Mouse (Mus musculus) midbrain, embryonic 13.5 days (tissue): Measurements from ENCODE around the gene Cebpb. TPM values are rescaled to one million over a fixed set of nuclear protein-coding genes. Genes with fewer than 3 reads are reported as not detected.

Experiments used
- ATAC-seq: fragments of 200-750 bp; cut with Nextera tagmentation; 2 replicates; pipeline ENCODE4 v1.8.0; 2017; ENCODE audit warnings: mild to moderate bottlenecking, moderate TSS enrichment, moderate library complexity
- H3K27ac ChIP-seq: fragments of 300-500 bp; sonication (generic); 2 replicates; pipeline ENCODE4 v1.5.1; 2015; ENCODE audit warnings: inconsistent platforms, mild to moderate bottlenecking, moderate library complexity
- H3K27me3 ChIP-seq: fragments of 300-500 bp; sonication (generic); 2 replicates; pipeline ENCODE4 v1.6.1; 2015; ENCODE audit warnings: mild to moderate bottlenecking, inconsistent platforms
- H3K36me3 ChIP-seq: fragments of 300-500 bp; sonication (generic); 2 replicates; pipeline ENCODE4 v1.6.1; 2015; ENCODE audit warnings: mild to moderate bottlenecking, inconsistent platforms
- H3K4me1 ChIP-seq: fragments of 300-500 bp; sonication (generic); replicated peaks from 2 replicates; pipeline ENCODE4 v1.6.1; 2015; ENCODE audit warnings: inconsistent platforms
- H3K4me2 ChIP-seq: fragments of 300-500 bp; sonication (generic); replicated peaks from 2 replicates; pipeline ENCODE4 v1.6.1; 2015; ENCODE audit warnings: moderate library complexity, mild to moderate bottlenecking, inconsistent platforms
- H3K4me3 ChIP-seq: fragments of 300-500 bp; sonication (generic); replicated peaks from 2 replicates; pipeline ENCODE4 v1.5.1; 2015; ENCODE audit warnings: mild to moderate bottlenecking, inconsistent platforms
- H3K9ac ChIP-seq: fragments of 300-500 bp; sonication (generic); replicated peaks from 2 replicates; pipeline ENCODE4 v1.6.1; 2015; ENCODE audit warnings: mild to moderate bottlenecking, inconsistent platforms
- H3K9me3 ChIP-seq: fragments of 300-500 bp; sonication (generic); 2 replicates; pipeline ENCODE4 v1.6.1; 2016; ENCODE audit warnings: mild to moderate bottlenecking, inconsistent platforms
- WGBS: fragments of 180-500 bp; shearing (Covaris S2); methylation state at CpG from one replicate; pipeline ENCODE4 v1.1.7; 2015; 5-methylcytosine and 5-hydroxymethylcytosine counted together
- polyA plus RNA-seq: library from polyadenylated mRNA; unstranded; fragments of >200 nt; fragmentation: Nextera tagmentation; extraction: Ambion mirVana; gene quantifications from 2 replicates; pipeline ENCODE4 v1.2.1, GENCODE M21; 2015

Gene Cebpb
- polyA plus RNA-seq, 1 experiment from 2014 or later, result 0.20 TPM

DNA sequence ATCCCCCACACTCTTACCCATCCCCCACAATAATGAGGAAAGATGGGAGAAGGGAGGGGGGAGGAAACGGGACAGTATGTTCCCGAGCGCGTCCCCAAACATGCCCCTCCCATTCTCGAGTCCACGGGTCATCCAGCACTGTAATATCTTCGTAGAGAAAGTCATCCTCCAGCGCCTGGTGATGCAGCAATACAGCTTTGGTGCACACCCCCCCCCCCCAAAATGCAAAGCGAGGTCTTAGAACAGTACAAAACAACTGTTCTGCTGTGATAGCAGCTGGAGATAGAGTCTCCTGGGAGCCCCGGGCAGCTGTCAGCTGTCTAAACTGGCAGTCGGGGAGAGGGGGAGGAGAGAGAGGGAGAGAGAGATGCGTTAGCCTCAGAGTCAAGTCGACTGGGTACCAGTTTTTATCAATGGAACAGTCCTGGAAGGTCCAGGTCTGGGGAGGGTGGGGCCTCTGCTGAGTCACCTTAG lies 16.5 kb upstream of the Cebpb start:
- no peaks in the 10 kb centered on the region for H3K36me3 ChIP-seq
- H3K9ac ChIP-seq, result no peak overlapping the region
- H3K9me3 ChIP-seq, result no peaks in the 10 kb centered on the region
- H3K4me1 ChIP-seq, result peaks cover 9% of the 10 kb centered on the region
- H3K4me2 ChIP-seq, result 0 out of 2 replicates have a peak overlapping the region, but pooled peaks have one; percentile 19
- H3K27me3 ChIP-seq, result no peaks in the 10 kb centered on the region
- H3K4me3 ChIP-seq, result no peak overlapping the region; the same call in 1 of the 2 replicates
- H3K27ac ChIP-seq, result no peak overlapping the region
- WGBS, result 31% methylated on average over 13 of the region's 13 CpGs
- peak; percentile 60; the same call in 1 of the 2 replicates for ATAC-seq

DNA sequence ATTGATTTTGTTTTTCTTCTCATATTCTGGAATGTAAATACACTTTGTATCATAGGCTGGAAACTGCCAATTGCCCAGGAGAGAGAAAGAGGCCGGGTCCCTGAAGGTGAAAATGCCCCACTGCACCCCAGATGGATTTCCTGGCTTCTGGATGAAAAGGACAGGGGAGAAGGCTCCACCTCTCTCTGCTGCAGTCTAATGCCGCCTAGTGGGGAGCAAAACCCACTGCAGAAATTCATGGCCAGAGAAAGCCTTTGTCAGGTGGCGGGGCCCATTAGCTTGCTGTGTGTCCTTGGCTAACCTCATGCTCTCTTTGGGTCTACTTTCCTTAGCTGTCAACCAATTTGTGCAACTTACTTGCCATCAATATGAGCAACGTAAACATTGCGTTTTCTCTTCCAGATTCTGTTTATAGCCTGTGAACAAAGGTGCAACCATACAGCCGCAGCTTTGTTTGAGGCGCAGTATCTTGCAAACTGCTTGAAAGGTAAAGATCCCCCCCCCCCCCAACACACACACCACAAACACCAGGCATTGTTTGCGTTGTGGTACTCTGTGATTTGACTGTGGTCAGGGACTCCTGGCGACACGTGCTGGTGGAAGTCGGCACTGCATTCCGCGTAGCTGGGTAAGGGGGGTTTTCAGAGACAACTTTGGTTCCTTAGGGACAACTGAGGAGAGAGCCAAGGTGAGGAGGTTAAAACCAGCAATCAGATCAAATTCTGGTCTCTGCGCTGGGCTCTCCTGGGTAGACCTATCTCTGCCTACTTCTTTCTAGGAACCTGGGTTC lies 13.4 kb upstream of the Cebpb start:
- ATAC-seq, result no peak
- no peaks in the 10 kb centered on the region for H3K36me3 ChIP-seq
- no peak overlapping the region for H3K9ac ChIP-seq
- 42% methylated on average over 14 of the region's 14 CpGs for WGBS
- H3K4me1 ChIP-seq, result peaks cover 9% of the 10 kb centered on the region
- no peaks in the 10 kb centered on the region for H3K9me3 ChIP-seq
- no peaks in the 10 kb centered on the region for H3K27me3 ChIP-seq
- no peak overlapping the region for H3K4me2 ChIP-seq
- H3K27ac ChIP-seq, result no peak overlapping the region
- H3K4me3 ChIP-seq, result no peak overlapping the region

DNA sequence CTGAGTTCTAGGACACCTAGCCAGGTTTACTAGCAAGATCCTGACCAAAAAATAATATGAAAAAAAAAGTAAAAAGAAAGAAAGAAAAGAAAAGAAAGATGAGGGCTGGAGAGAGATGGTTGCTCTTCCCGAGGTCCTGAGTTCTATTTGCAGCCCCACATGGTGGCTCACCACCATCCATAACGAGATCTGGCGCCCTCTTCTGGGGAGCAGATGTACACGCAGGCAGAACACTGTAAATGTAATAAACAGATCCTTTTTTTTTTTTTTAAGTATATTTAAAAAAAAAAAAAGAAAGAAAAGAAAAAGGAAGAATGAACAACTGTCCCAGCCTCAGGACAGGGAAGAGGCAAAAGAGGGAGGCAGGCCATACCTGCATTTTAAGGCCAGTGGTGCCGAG lies 10.1 kb upstream of the Cebpb start:
- no peaks in the 10 kb centered on the region for H3K36me3 ChIP-seq
- no peak overlapping the region for H3K4me3 ChIP-seq
- no peak for ATAC-seq
- H3K27me3 ChIP-seq, result no peaks in the 10 kb centered on the region; the same call in 1 of the 2 replicates
- H3K27ac ChIP-seq, result no peak overlapping the region
- WGBS, result 48% methylated on average over 5 of the region's 5 CpGs
- H3K4me2 ChIP-seq, result no peak overlapping the region
- H3K9ac ChIP-seq, result no peak overlapping the region
- H3K4me1 ChIP-seq, result no peaks in the 10 kb centered on the region
- no peaks in the 10 kb centered on the region for H3K9me3 ChIP-seq

DNA sequence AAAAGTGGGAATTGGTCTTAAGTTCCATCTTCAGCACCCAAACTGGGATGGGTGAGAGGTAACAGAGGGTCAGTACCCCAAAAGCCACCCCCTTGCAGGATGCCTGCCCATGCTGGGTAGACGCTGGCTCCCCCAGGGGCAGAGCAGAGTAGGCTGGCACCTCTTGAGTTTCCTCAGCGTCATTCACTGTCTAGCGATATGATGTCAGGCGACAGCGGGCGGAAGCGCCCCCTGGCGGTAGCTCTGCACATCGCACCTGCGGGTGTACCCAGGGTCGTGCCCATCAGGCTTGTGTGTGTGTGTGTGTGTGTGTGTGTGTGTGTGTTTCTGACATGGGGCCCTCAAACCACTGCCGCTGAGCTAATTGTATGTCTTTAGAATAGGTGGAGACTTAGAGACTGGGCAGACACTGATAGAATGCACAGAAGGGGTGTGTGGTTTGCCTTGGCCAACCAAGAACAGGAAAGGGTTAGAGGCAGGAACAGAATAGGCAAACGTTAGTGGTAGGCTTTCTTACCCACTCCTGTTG lies 8.7 kb upstream of the Cebpb start:
- H3K27ac ChIP-seq, result no peak overlapping the region
- ATAC-seq, result peak; percentile 83
- H3K4me3 ChIP-seq, result no peak overlapping the region
- H3K4me1 ChIP-seq, result no peaks in the 10 kb centered on the region
- H3K9ac ChIP-seq, result no peak overlapping the region
- no peaks in the 10 kb centered on the region; the same call in 1 of the 2 replicates for H3K27me3 ChIP-seq
- 3% methylated on average over 13 of the region's 13 CpGs for WGBS
- no peaks in the 10 kb centered on the region for H3K36me3 ChIP-seq
- no peaks in the 10 kb centered on the region for H3K9me3 ChIP-seq
- no peak overlapping the region for H3K4me2 ChIP-seq

DNA sequence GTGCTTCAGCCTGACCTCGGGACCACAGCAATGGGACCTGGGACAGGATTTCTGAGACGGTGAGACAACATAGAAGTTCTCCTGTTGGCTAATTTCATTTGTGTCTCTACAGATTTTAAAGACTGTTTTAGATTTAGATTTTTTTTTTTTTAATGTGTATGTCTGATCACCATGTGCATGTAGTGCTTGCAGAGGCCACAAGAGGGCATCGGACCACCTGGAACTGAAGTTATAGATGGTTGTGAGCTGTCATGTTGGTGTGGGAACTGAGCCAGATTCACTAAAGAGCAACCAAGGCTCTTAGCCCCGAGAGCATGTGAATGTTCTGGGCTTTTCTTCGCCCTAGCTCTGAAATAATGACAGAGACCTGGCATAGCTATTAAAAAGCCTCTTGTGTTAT lies 8.1 kb upstream of the Cebpb start:
- H3K36me3 ChIP-seq, result no peaks in the 10 kb centered on the region
- H3K27ac ChIP-seq, result no peak overlapping the region
- H3K4me3 ChIP-seq, result no peak overlapping the region
- H3K27me3 ChIP-seq, result peaks cover 3% of the 10 kb centered on the region
- H3K4me2 ChIP-seq, result no peak overlapping the region
- no peak overlapping the region for H3K9ac ChIP-seq
- WGBS, result 57% methylated on average over 5 of the region's 5 CpGs
- ATAC-seq, result no peak
- H3K9me3 ChIP-seq, result no peaks in the 10 kb centered on the region
- H3K4me1 ChIP-seq, result no peaks in the 10 kb centered on the region

DNA sequence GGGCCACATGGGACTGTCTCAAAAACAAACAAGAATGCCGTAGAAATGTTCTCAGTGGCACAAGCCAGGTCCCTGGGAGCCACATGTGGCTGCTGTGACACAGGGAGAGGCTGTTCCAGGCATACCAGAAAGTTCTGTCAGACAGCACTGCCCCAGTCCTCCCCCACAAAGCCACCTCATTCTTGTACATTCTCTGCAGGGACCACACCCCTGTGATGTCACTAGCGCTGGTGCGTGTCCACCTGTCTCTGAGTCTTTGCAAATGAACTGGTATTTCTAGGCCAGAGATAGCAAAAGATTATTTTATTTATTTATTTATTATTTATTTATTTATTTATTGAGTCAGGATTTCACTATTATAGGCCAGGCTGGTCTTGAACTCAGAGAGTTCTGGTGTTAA lies 5.0 kb upstream of the Cebpb start:
- H3K4me2 ChIP-seq, result no peak overlapping the region
- no peak for ATAC-seq
- H3K9me3 ChIP-seq, result no peaks in the 10 kb centered on the region
- no peak overlapping the region for H3K4me3 ChIP-seq
- no peaks in the 10 kb centered on the region for H3K36me3 ChIP-seq
- peaks cover 32% of the 10 kb centered on the region for H3K27me3 ChIP-seq
- no peaks in the 10 kb centered on the region; the same call in 1 of the 2 replicates for H3K4me1 ChIP-seq
- no peak overlapping the region for H3K27ac ChIP-seq
- 77% methylated on average over 3 of the region's 3 CpGs for WGBS
- no peak overlapping the region for H3K9ac ChIP-seq

DNA sequence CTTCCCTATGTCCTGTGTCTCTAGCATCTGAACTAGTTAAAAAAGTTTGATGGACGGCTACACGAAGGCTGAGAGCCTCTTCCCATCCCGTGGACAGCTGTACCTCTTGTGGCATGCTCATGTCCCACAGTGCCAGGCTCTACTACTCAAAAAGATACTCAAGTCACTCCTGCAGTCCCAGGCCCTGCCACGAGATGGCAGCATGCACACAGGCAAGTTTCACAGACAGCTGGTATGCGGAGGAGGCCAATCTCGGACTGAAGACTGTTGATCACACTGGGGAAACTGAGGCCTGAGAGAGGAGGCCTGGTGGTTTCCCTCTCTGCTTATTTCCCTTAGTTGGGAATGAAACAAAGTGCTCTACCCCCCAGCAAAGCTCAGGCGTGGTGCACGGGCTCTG lies 3.6 kb upstream of the Cebpb start:
- Histone ChIP-seq H3K27me3 (peaks cover 46% of the 10 kb centered on the region), H3K9me3 (no peaks in the 10 kb centered on the region), H3K36me3 (no peaks in the 10 kb centered on the region), H3K27ac (no peak overlapping the region), H3K9ac (no peak overlapping the region), H3K4me2 (no peak overlapping the region), H3K4me3 (no peak overlapping the region), H3K4me1 (peaks cover 11% of the 10 kb centered on the region)
- WGBS, result 6% methylated on average over 8 of the region's 8 CpGs
- ATAC-seq, result peak; percentile 28

DNA sequence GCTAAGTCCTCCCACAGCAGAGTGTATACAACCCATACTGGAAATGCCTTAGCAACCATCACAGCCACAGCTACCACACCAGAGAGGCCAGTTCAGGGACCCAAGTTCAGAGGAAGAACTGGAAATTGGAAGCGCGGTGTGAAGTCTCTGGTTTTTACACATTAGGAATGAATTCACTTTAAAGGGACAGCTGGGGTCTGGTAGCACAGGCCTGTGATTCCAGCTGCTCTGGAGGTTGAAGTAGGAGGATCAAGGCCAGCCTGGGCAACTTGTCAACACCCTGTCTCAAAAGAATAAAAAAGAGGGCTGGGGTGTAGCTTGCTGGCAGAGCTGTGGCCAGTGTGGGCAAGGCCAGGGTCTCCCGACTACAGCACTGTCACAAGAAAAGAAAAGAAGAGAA lies 2.9 kb upstream of the Cebpb start:
- H3K27ac ChIP-seq, result no peak overlapping the region
- no peak overlapping the region for H3K9ac ChIP-seq
- ATAC-seq, result no peak
- peaks cover 52% of the 10 kb centered on the region for H3K27me3 ChIP-seq
- H3K4me1 ChIP-seq, result peaks cover 11% of the 10 kb centered on the region
- 92% methylated on average over 3 of the region's 3 CpGs for WGBS
- no peaks in the 10 kb centered on the region for H3K36me3 ChIP-seq
- no peaks in the 10 kb centered on the region for H3K9me3 ChIP-seq
- H3K4me3 ChIP-seq, result no peak overlapping the region
- no peak overlapping the region for H3K4me2 ChIP-seq

DNA sequence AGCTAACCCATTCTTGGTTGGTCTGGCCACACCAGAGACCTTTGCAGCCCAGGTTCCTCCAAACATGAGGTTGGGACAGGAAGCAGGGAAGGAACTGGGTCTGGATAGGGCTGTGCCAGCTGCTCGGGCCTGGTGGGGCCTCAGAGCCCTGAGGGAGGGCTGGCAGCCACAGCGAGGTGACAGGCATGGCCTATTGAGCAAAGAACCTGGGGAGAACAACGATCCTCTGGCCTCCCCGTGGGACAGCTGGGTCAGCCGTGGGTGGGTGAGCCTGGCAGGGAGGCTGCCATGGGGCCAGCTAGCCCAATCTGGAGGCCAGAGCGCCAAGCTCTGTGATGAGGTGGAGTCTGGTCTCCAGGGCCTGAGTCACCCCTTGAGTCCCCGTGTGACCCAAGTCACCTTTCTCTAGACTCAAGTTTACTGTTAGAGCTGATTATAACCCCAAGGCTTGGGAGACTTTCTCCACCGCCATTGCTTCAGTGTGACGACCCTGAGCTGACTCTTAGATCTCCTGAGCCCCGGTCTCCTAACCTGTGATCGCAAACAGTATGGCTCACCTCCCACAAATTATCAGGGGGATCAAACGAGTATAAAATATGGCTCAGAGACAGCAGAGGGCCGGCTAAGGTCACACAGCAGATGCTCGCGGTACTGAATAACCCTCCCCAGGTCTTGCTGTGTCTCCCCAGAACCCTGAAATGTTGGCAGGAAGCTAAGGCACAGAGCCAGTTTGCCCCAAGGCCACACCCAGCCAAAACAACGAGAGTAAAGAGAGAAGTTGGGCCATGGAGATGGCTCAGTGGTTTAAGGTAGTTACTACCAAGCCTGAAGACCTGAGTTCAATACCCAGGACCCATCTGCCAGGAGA lies 2.1 kb upstream of the Cebpb start:
- H3K27ac ChIP-seq, result no peak overlapping the region
- ATAC-seq, result no peak
- peaks cover 60% of the 10 kb centered on the region for H3K27me3 ChIP-seq
- peaks cover 11% of the 10 kb centered on the region for H3K4me1 ChIP-seq
- 84% methylated on average over 16 of the region's 16 CpGs for WGBS
- H3K9me3 ChIP-seq, result no peaks in the 10 kb centered on the region
- no peak overlapping the region for H3K9ac ChIP-seq
- no peaks in the 10 kb centered on the region for H3K36me3 ChIP-seq
- H3K4me3 ChIP-seq, result no peak overlapping the region
- H3K4me2 ChIP-seq, result no peak overlapping the region

DNA sequence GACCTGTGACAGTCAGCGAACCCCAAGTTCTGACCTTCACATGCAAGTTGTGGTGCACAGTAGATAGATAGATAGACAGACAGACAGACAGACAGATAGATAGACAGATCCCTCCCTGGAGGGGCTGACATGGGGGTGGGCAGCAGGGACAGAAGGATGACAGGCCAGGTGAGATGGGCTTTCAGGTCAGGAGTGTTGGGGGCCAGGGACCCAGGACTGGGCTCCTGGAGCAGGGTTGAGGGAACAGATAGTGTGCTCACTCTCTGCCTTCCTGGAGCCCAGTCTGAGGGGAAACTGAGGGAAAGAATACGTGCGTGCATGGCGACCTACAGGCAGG lies 1.5 kb upstream of the Cebpb start:
- Histone ChIP-seq H3K36me3 (no peaks in the 10 kb centered on the region), H3K9me3 (no peaks in the 10 kb centered on the region), H3K4me1 (peaks cover 11% of the 10 kb centered on the region), H3K27ac (no peak overlapping the region), H3K9ac (no peak overlapping the region), H3K27me3 (peaks cover 66% of the 10 kb centered on the region), H3K4me2 (no peak overlapping the region), H3K4me3 (no peak overlapping the region)
- 82% methylated on average over 4 of the region's 4 CpGs for WGBS
- ATAC-seq, result no peak

DNA sequence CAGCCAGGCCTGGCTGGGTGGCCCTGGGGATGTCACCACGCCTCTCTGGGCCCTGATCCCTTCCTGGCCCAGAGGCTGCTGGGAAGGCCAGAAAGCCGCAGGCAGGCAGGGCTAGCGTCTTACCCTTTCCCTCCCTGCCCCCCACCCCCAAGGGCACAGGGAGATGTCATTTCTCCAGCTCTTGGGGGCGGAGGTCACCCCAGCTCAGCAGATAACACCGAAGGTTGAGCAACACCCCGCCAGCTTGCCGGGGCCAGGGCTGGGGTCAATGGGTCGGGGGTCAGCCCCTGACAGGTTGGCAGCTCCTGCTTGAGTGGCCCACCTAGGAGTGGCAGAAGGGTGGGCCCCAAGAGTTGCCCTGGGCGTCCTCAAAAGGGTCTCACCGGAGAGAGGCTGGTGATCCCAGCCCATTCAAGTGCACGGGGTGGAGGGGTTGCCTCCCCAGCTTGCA lies 1.0 kb upstream of the Cebpb start:
- 55% methylated on average over 11 of the region's 11 CpGs for WGBS
- no peaks in the 10 kb centered on the region for H3K9me3 ChIP-seq
- H3K4me1 ChIP-seq, result peaks cover 11% of the 10 kb centered on the region
- H3K36me3 ChIP-seq, result no peaks in the 10 kb centered on the region
- no peak overlapping the region for H3K9ac ChIP-seq
- H3K4me2 ChIP-seq, result no peak overlapping the region
- H3K27me3 ChIP-seq, result peaks cover 69% of the 10 kb centered on the region
- ATAC-seq, result no peak
- H3K27ac ChIP-seq, result no peak overlapping the region
- no peak overlapping the region for H3K4me3 ChIP-seq

DNA sequence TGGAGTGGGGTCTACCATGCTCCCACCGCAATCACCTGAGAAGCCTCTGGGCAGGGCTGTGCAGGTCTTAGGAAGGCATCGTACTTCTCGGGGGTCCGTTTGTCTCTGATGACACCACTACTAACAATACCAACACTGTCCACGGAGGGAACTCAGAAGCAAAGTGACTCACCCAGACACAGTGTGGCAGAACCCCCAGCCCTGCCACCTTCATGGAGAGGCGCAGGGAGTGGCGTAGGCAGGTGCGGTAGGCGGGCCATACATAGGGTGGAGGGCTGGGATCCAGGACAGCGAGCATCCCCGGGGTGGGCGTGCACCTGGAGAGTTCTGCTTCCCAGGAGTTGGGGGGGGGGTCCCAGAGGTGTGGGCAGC lies 603 bp upstream of the Cebpb start:
- 25% methylated on average over 12 of the region's 12 CpGs for WGBS
- H3K9ac ChIP-seq, result no peak overlapping the region

More for the DNA sequence above, 603 bp upstream of the Cebpb start:
- no peak overlapping the region for H3K27ac ChIP-seq
- no peaks in the 10 kb centered on the region for H3K9me3 ChIP-seq
- H3K27me3 ChIP-seq, result peaks cover 73% of the 10 kb centered on the region
- peaks cover 11% of the 10 kb centered on the region for H3K4me1 ChIP-seq
- peak; percentile 77 for ATAC-seq
- H3K4me2 ChIP-seq, result peak overlapping the region; percentile 84
- no peaks in the 10 kb centered on the region for H3K36me3 ChIP-seq
- H3K4me3 ChIP-seq, result peak overlapping the region; percentile 51
